ENCODE assay signal across 8 mouse cellular contexts in the genomic region with DNA sequence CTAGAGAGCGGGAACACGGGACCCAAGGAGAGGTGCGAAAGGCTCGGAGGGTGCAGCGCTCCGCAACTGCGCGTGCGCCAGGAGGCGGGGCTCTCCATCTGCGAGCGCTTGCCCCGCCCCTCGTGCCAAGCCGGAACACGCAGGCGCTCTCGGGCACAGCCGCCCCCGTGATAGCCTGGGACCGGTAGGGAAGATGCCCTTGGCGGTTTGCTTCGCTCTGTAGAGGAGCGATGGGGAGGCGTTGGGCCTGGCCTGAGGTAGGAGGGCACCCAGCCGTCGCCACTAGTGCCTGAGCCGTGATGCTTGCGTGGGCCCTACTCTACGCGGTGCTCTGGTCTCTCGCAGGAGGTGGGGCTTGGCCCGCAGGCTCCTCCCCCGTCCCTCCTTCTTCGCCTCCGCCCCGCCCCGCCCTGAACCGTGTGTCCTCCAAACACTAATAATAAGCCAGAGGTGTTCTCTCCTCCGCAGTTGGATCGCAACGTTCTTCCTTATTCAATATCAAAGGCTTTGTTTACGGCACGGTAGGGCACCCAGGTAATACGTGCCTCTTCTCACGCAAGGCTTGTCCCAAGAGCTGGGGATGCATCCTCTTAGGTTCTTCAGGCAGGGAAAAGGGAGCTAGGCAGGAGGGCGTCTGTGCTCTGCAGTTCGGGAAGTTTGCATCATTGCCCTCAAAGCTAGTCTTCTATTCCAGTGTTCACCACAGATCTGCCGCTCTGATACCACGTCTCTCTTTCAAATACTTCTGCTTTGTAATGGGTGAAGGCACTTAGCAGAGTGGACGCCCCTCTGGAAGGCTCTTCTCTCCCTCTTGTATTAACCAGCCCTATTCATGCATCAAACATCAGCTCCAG. TPM values are rescaled to one million over a fixed set of nuclear protein-coding genes. Genes with fewer than 3 reads are reported as not detected.
DNase-seq lines count a peak whose midpoint lies in the region; ATAC-seq lines count a peak whose summit lies in the region.

A gene (plus strand): TSS at position 123 of the 854 bp plus-strand sequence.

- H3K27me3 ChIP-seq in hindbrain, embryonic 13.5 days, result peaks cover 43% of the 10 kb centered on the region

- peak within 1 kb of the TSS; percentile 80 for H3K9ac ChIP-seq in hindbrain, embryonic 13.5 days

- peak within 1 kb of the TSS; percentile 65 for H3K4me3 ChIP-seq in hindbrain, embryonic 13.5 days

- H3K4me2 ChIP-seq in hindbrain, embryonic 13.5 days, result peak within 1 kb of the TSS; percentile 65

- no peaks in the 10 kb centered on the region for H3K36me3 ChIP-seq in hindbrain, embryonic 13.5 days

- peaks cover 11% of the 10 kb centered on the region; the same call in 1 of the 2 replicates for H3K4me1 ChIP-seq in hindbrain, embryonic 13.5 days (replicated peaks)

- H3K9me3 ChIP-seq in hindbrain, embryonic 13.5 days, result 0 out of 2 replicates have a peak, but pooled peaks cover 3% of the 10 kb centered on the region

- peak; percentile 98 for ATAC-seq in hindbrain, embryonic 13.5 days (ENCODE audit: low FRiP score)

- peak within 1 kb of the TSS; percentile 94 for H3K27ac ChIP-seq in hindbrain, embryonic 13.5 days

- under 1% methylated on average over 51 of the region's 51 CpGs for WGBS in hindbrain, embryonic 13.5 days

- DNase-seq in R1 (ENCODE audit: low read depth, low spot score), result peak; percentile 91
- peak; percentile 94 to 96 for DNase-seq in cerebellum, postnatal 14 days
- DNase-seq in frontal cortex, postnatal 14 days (ENCODE audit: low spot score in 2 of 2), result peak; percentile 77 to 84
- peak; percentile 82 to 89 for DNase-seq in layer of hippocampus, postnatal 25 days (ENCODE audit: extremely low spot score in 1 of 2, low spot score in 1 of 2)
- DNase-seq in lung, postnatal 14 days, result peak; percentile 87
- peak; percentile 91 for DNase-seq in ovary, postnatal 36 days (ENCODE audit: low spot score)
- DNase-seq in thymus, postnatal 14 days, result peak; percentile 97

RNA-seq across cellular contexts. Expression of the gene that starts here (rescaled TPM):
- 0.14 TPM in 1 of 2 replicates, not detected in the other for polyA plus RNA-seq in hindbrain, embryonic 13.5 days (2015; fragmentation: Nextera tagmentation; extraction: Ambion mirVana)
- not detected for total RNA-seq in layer of hippocampus, postnatal 25 days (2021)

Comparison
In these comparisons a context has a peak if more than half of its experiments do, and no peak if none do; other contexts are left out.
1. Peak in every context shown above with its lines: DNase-seq, ATAC-seq, H3K4me3 ChIP-seq and H3K27ac ChIP-seq.
2. Peak in ATAC-seq, H3K4me3 ChIP-seq, H3K27ac ChIP-seq, H3K9ac ChIP-seq and H3K4me2 ChIP-seq in hindbrain, embryonic 13.5 days; RNA of the gene not detected or under 1 TPM.
3. Peak in DNase-seq in layer of hippocampus, postnatal 25 days; RNA of the gene not detected or under 1 TPM.